Mouse (Mus musculus): ENCODE results near the gene Sertad3.

DNA sequence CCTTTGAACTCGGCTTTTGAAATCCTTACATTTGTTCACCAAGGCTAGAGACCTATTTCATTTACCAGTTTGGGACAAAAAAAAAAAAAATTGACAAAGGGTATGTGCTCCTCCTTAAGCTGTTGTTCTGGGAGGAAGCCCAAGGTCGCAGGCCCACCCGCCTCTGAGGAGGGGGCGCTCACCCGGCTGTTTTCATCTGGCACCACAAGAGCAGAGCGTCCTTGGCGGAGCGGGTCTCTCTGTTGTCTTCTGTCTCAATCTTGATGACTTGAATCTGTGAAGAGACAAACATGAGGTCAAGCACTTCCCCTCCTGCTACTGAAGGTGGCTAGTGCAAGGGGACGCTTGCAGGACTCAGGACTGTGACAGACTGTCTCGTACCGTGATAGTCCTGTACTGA lies 45.6 kb upstream of the Sertad3 start:
- TF ChIP-seq CTCF (IDR thresholded peaks at IDR 0.05 in 2 of 3, conservative IDR thresholded peaks at IDR 0.05 in 1 of 3; ENCODE audit: control insufficient read depth in 1 of 3, insufficient read depth in 1 of 3, low read depth in 2 of 3, low read length in 3 of 3, poor library complexity in 1 of 3, severe bottlenecking in 1 of 3) = no peak
- TF ChIP-seq CHD1 (IDR thresholded peaks at IDR 0.05; ENCODE audit: low read depth, low read length) = no peak
- no peak for TF ChIP-seq POLR2A (IDR thresholded peaks at IDR 0.05; ENCODE audit: control insufficient read depth in 1 of 2, insufficient read depth in 1 of 2, low read depth in 1 of 2, low read length in 2 of 2, poor library complexity in 1 of 2)
- TF ChIP-seq TBP (IDR thresholded peaks at IDR 0.05; ENCODE audit: low read depth, low read length) = no peak
- no peak for TF ChIP-seq USF1 (IDR thresholded peaks at IDR 0.05; ENCODE audit: low read depth, low read length)
- TF ChIP-seq GATA1 (IDR thresholded peaks at IDR 0.05; ENCODE audit: low read depth, low read length) = no peak
- no peak for TF ChIP-seq USF2 (IDR thresholded peaks at IDR 0.05; ENCODE audit: borderline replicate concordance in 1 of 2, insufficient read depth in 1 of 2, low read depth in 1 of 2, low read length in 2 of 2)
- TF ChIP-seq CHD2 (IDR thresholded peaks at IDR 0.05; ENCODE audit: low read length) = no peak
- TF ChIP-seq POLR2AphosphoS2 (IDR thresholded peaks at IDR 0.05; ENCODE audit: low read length) = no peak
- no peak for TF ChIP-seq POLR2AphosphoS5 (IDR thresholded peaks at IDR 0.05; ENCODE audit: borderline replicate concordance, low read depth, low read length)
- no peak for TF ChIP-seq GABPA (IDR thresholded peaks at IDR 0.05; ENCODE audit: low read depth, low read length)
- no peak for TF ChIP-seq E2F4 (IDR thresholded peaks at IDR 0.05; ENCODE audit: borderline replicate concordance, low read depth, low read length)
- no peak for TF ChIP-seq EP300 (IDR thresholded peaks at IDR 0.05; ENCODE audit: low read depth in 1 of 2, low read length in 2 of 2)
